Mouse (Mus musculus) left cerebral cortex, adult 18-20 months (tissue): Measurements from ENCODE around the gene Cep72. TPM values are rescaled to one million over a fixed set of nuclear protein-coding genes. Genes with fewer than 3 reads are reported as not detected.

Experiments used
- total RNA-seq, 2 experiments: library from RNA; stranded (reverse); gene quantifications; 2 replicates each; pipeline ENCODE4 v1.2.3; 2021

Gene Cep72
- total RNA-seq, 2 experiments from 2014 or later, result 0.77 to 0.84 TPM

Other genes starting within 250 kb of the Cep72 start
- 1 to 10 TPM; 2.4 to 2.8 TPM for gene Nkd2, start 214.7 kb downstream of the Cep72 start, total RNA-seq
- under 1 TPM; 0.37 to 0.79 TPM for gene Trip13, start 124.5 kb downstream of the Cep72 start, total RNA-seq
- 10 to 100 TPM; 75.9 to 85.0 TPM for gene Brd9, start 124.5 kb downstream of the Cep72 start, total RNA-seq
- not detected for gene Zdhhc11, start 98.4 kb downstream of the Cep72 start, total RNA-seq
- 100 to 1,000 TPM; 351 to 372 TPM for gene Tppp, start 52.9 kb downstream of the Cep72 start, total RNA-seq
- gene Slc9a3, start 59.2 kb upstream of the Cep72 start, total RNA-seq, result 1 to 10 TPM; 1.6 to 2.3 TPM
- gene Exoc3, start 146.4 kb upstream of the Cep72 start, total RNA-seq, result 10 to 100 TPM; 70.5 to 73.8 TPM
- gene Ahrr, start 230.0 kb upstream of the Cep72 start, total RNA-seq, result 1 to 10 TPM; 1.4 to 2.1 TPM